Mouse (Mus musculus) MEL (cell line): ENCODE results near the gene Cmas. TPM values are rescaled to one million over a fixed set of nuclear protein-coding genes. Genes with fewer than 3 reads are reported as not detected.

ENCODE experiments used
- DNase-seq: peaks from one replicate; pipeline ENCODE4 v3.0.0; 2011; ENCODE audit warnings: low read depth, low spot score
- H3K27ac ChIP-seq: 2 replicates; pipeline ENCODE4 v1.5.1; 2012; ENCODE audit warnings: low read depth, mild to moderate bottlenecking, control low read depth, low read length, moderate library complexity; ENCODE audit not compliant: control insufficient read depth
- H3K27me3 ChIP-seq, 2 experiments: fragments of 150-350 bp in 1 of 2; sonication (generic) in 1 of 2; 2 replicates each; pipeline ENCODE4 v1.6.1; 2012; ENCODE audit warnings: low read length in 2 of 2, mild to moderate bottlenecking in 2 of 2, improper control_type of control experiment in 1 of 2, moderate library complexity in 1 of 2; ENCODE audit not compliant: insufficient read depth in 2 of 2, control insufficient read depth in 1 of 2
- H3K36me3 ChIP-seq, 2 experiments: 2 replicates each; pipeline ENCODE4 v1.6.1; 2012 to 2014; ENCODE audit warnings: low read length in 2 of 2, improper control_type of control experiment in 1 of 2, inconsistent platforms in 1 of 2, mild to moderate bottlenecking in 1 of 2; ENCODE audit not compliant: insufficient read depth in 2 of 2, control insufficient read depth in 1 of 2
- H3K4me1 ChIP-seq, 2 experiments: fragments of 150-350 bp in 1 of 2; sonication (generic) in 1 of 2; 2 replicates each; pipeline ENCODE4 v1.6.1; 2012; ENCODE audit warnings: low read length in 2 of 2, improper control_type of control experiment in 1 of 2, mild to moderate bottlenecking in 1 of 2; ENCODE audit not compliant: insufficient read depth in 2 of 2, control insufficient read depth in 1 of 2
- H3K4me3 ChIP-seq, 2 experiments: fragments of 150-350 bp in 1 of 2; sonication (generic) in 1 of 2; 2 replicates each; pipeline ENCODE4 v1.5.1; 2012; ENCODE audit warnings: low read depth in 2 of 2, low read length in 2 of 2, mild to moderate bottlenecking in 2 of 2, moderate library complexity in 2 of 2, control low read depth in 1 of 2, improper control_type of control experiment in 1 of 2; ENCODE audit not compliant: control insufficient read depth in 1 of 2, insufficient read depth in 1 of 2
- H3K79me2 ChIP-seq: 2 replicates; pipeline ENCODE4 v1.6.1; 2012; ENCODE audit warnings: mild to moderate bottlenecking, low read length, moderate library complexity; ENCODE audit not compliant: control insufficient read depth, poor library complexity, insufficient read depth
- H3K9ac ChIP-seq: 2 replicates; pipeline ENCODE4 v1.6.1; 2012; ENCODE audit warnings: low read depth, mild to moderate bottlenecking, control low read depth, low read length, moderate library complexity; ENCODE audit not compliant: control insufficient read depth, poor library complexity, severe bottlenecking
- H3K9me3 ChIP-seq: fragments of 150-350 bp; sonication (generic); replicated peaks from 2 replicates; pipeline ENCODE4 v1.6.1; 2012; ENCODE audit warnings: mild to moderate bottlenecking, low read length, improper control_type of control experiment, moderate library complexity; ENCODE audit not compliant: insufficient read depth
- CHD1 ChIP-seq: IDR thresholded peaks from 2 replicates; pipeline ENCODE4 v1.6.1; 2012; ENCODE audit warnings: low read depth, mild to moderate bottlenecking, inconsistent platforms, low read length, improper control_type of control experiment
- CHD2 ChIP-seq: IDR thresholded peaks from 2 replicates; pipeline ENCODE4 v1.6.1; 2011; ENCODE audit warnings: low read length, improper control_type of control experiment
- E2F4 ChIP-seq: IDR thresholded peaks from 2 replicates; pipeline ENCODE4 v1.6.1; 2011; ENCODE audit warnings: low read depth, low read length, improper control_type of control experiment, borderline replicate concordance
- ELF1 ChIP-seq: IDR thresholded peaks from 2 replicates; pipeline ENCODE4 v1.6.1; 2014; ENCODE audit warnings: low read depth, mild to moderate bottlenecking, inconsistent platforms, low read length, improper control_type of control experiment, moderate library complexity
- HCFC1 ChIP-seq: IDR thresholded peaks from 2 replicates; pipeline ENCODE4 v1.6.1; 2012; ENCODE audit warnings: low read depth, mild to moderate bottlenecking, inconsistent platforms, low read length, improper control_type of control experiment, moderate library complexity
- JUND ChIP-seq: IDR thresholded peaks from 2 replicates; pipeline ENCODE4 v1.6.1; 2011; ENCODE audit warnings: low read depth, mild to moderate bottlenecking, improper control_type of control experiment, low read length
- KAT2A ChIP-seq: conservative IDR thresholded peaks from 2 replicates; pipeline ENCODE4 v1.6.1; 2012; ENCODE audit warnings: low read depth, low read length, improper control_type of control experiment, inconsistent platforms
- MAX ChIP-seq: IDR thresholded peaks from 2 replicates; pipeline ENCODE4 v1.6.1; 2011; ENCODE audit warnings: low read length, improper control_type of control experiment
- MXI1 ChIP-seq: IDR thresholded peaks from 2 replicates; pipeline ENCODE4 v1.6.1; 2011; ENCODE audit warnings: mild to moderate bottlenecking, low read depth, low read length, improper control_type of control experiment
- MYB ChIP-seq: IDR thresholded peaks from 2 replicates; pipeline ENCODE4 v1.6.1; 2011; ENCODE audit warnings: mild to moderate bottlenecking, low read depth, low read length, improper control_type of control experiment
- POLR2A ChIP-seq, 2 experiments: IDR thresholded peaks; 2 replicates each; pipeline ENCODE4 v1.6.1; 2011 to 2012; ENCODE audit warnings: low read length in 2 of 2, mild to moderate bottlenecking in 2 of 2, control low read depth in 1 of 2, improper control_type of control experiment in 1 of 2, low read depth in 1 of 2, moderate library complexity in 1 of 2; ENCODE audit not compliant: control insufficient read depth in 1 of 2, insufficient read depth in 1 of 2, poor library complexity in 1 of 2
- SMC3 ChIP-seq: IDR thresholded peaks from 2 replicates; pipeline ENCODE4 v1.6.1; 2011; ENCODE audit warnings: low read depth, low read length, improper control_type of control experiment
- TAL1 ChIP-seq: IDR thresholded peaks from 2 replicates; pipeline ENCODE4 v1.6.1; 2012; ENCODE audit warnings: mild to moderate bottlenecking, inconsistent platforms, low read length, moderate library complexity, mixed read lengths
- TBP ChIP-seq: IDR thresholded peaks from 2 replicates; pipeline ENCODE4 v1.8.0; 2011; ENCODE audit warnings: low read depth, low read length, improper control_type of control experiment
- TCF12 ChIP-seq: IDR thresholded peaks from 2 replicates; pipeline ENCODE4 v1.6.1; 2014; ENCODE audit warnings: low read depth, mild to moderate bottlenecking, inconsistent platforms, low read length, improper control_type of control experiment, moderate library complexity
- USF2 ChIP-seq, 2 experiments: IDR thresholded peaks; 2 replicates each; pipeline ENCODE4 v1.6.1; 2011 to 2012; ENCODE audit warnings: improper control_type of control experiment in 2 of 2, low read length in 2 of 2, borderline replicate concordance in 1 of 2, inconsistent platforms in 1 of 2, low read depth in 1 of 2, mild to moderate bottlenecking in 1 of 2; ENCODE audit not compliant: insufficient read depth in 1 of 2
- ZC3H11A ChIP-seq: IDR thresholded peaks from 2 replicates; pipeline ENCODE4 v1.6.1; 2012; ENCODE audit warnings: low read depth, mild to moderate bottlenecking, inconsistent platforms, low read length, improper control_type of control experiment
- ZNF384 ChIP-seq: IDR thresholded peaks from 2 replicates; pipeline ENCODE4 v1.6.1; 2012; ENCODE audit warnings: low read depth, mild to moderate bottlenecking, inconsistent platforms, low read length, improper control_type of control experiment
- polyA plus RNA-seq, 2 experiments: library from polyadenylated mRNA; stranded (reverse) in 1 of 2; unstranded in 1 of 2; fragments of >175 nt in 1 of 2; fragments of >200 nt in 1 of 2; gene quantifications; 2 replicates each; pipeline versions ENCODE4 v1.2.1 to v1.2.4; 2012; ENCODE audit warnings: low replicate concordance in 2 of 2, low read depth in 1 of 2; ENCODE audit not compliant: insufficient read length in 2 of 2, insufficient read depth in 1 of 2, missing spikeins in 1 of 2
- total RNA-seq: library from RNA; depleted of rRNA; stranded (reverse); fragments of 300-350 nt; gene quantifications from 2 replicates; pipeline ENCODE4 v1.2.3, GENCODE M21; 2012

Gene Cmas
- total and polyA plus RNA-seq, 3 experiments: 29.4 to 55.0 TPM; not detected in 1

GRCm38 (mm10) chr6:142720641-142721040 is 35.8 kb upstream of the Cmas start:
- no peak for DNase-seq
- Histone ChIP-seq H3K79me2 (no peaks in the 10 kb centered on the region), H3K36me3 (no peaks in the 10 kb centered on the region), H3K27ac (no peak overlapping the region), H3K27me3 (no peaks in the 10 kb centered on the region), H3K4me3 (no peak overlapping the region), H3K9me3 (no peaks in the 10 kb centered on the region), H3K9ac (no peak overlapping the region), H3K4me1 (no peaks in the 10 kb centered on the region)
- no peak for TF ChIP-seq TCF12
- TF ChIP-seq ZC3H11A: no peak
- peak; percentile 13; the same call in 1 of the 2 replicates for TF ChIP-seq SMC3

- no peaks in the 10 kb centered on the region for H3K9me3 ChIP-seq
- DNase-seq: no peak
- H3K27me3 ChIP-seq: peaks cover 0 to 1% of the 10 kb centered on the region in 2 experiments; a peak in 1 of 4 replicates
- no peaks in the 10 kb centered on the region for H3K79me2 ChIP-seq
- no peak overlapping the region for H3K4me3 ChIP-seq
- H3K4me1 ChIP-seq: no peaks in the 10 kb centered on the region
- H3K36me3 ChIP-seq: no peaks in the 10 kb centered on the region
- no peak for TF ChIP-seq KAT2A
- no peak for TF ChIP-seq HCFC1
- no peak for TF ChIP-seq MXI1
- TF ChIP-seq CHD2: no peak
- TF ChIP-seq TAL1: no peak
- TF ChIP-seq E2F4: no peak
- no peak for TF ChIP-seq ZNF384
- no peak for TF ChIP-seq MYB
- no peak for TF ChIP-seq USF2 (IDR thresholded peaks at IDR 0.05; ENCODE audit: borderline replicate concordance in 1 of 2, insufficient read depth in 1 of 2, low read depth in 1 of 2, low read length in 2 of 2)
- no peak for TF ChIP-seq CHD1
- no peak for TF ChIP-seq TBP
- no peak for TF ChIP-seq MAX
- H3K27ac ChIP-seq: no peak overlapping the region
- no peak overlapping the region for H3K9ac ChIP-seq
Observed at GRCm38 (mm10) chr6:142721731-142722130, 34.8 kb upstream of the Cmas start.

- H3K27ac ChIP-seq: no peak overlapping the region
- H3K9me3 ChIP-seq: no peaks in the 10 kb centered on the region
- no peaks in the 10 kb centered on the region for H3K36me3 ChIP-seq
- peaks cover 4 to 10% of the 10 kb centered on the region in 2 experiments for H3K27me3 ChIP-seq
- no peak for DNase-seq
- no peaks in the 10 kb centered on the region for H3K4me1 ChIP-seq
- TF ChIP-seq ELF1 (no peak), JUND (no peak), POLR2A (IDR thresholded peaks at IDR 0.05; ENCODE audit: control insufficient read depth in 1 of 2, insufficient read depth in 1 of 2, low read depth in 1 of 2, low read length in 2 of 2, poor library complexity in 1 of 2) (no peak), MYB (no peak), KAT2A (no peak)
- TF ChIP-seq, all 39 proteins: peak for 0
- Histone ChIP-seq H3K4me3 (no peak overlapping the region), H3K9ac (no peak overlapping the region), H3K79me2 (no peaks in the 10 kb centered on the region)
Observed at GRCm38 (mm10) chr6:142726032-142726431, 30.5 kb upstream of the Cmas start.
